Mouse (Mus musculus) ES-Bruce4 (cell line): ENCODE results near the gene Anks1.

ENCODE experiments used
- CTCF ChIP-seq: IDR thresholded peaks from one replicate; pipeline ENCODE4 v1.8.1; 2011; ENCODE audit warnings: low read depth, low read length
- EP300 ChIP-seq: IDR thresholded peaks from 2 replicates; pipeline ENCODE4 v1.6.1; 2011; ENCODE audit warnings: low read depth, low read length; ENCODE audit not compliant: insufficient read depth
- POLR2A ChIP-seq: IDR thresholded peaks from one replicate; pipeline ENCODE4 v1.8.1; 2011; ENCODE audit warnings: low read length; ENCODE audit not compliant: insufficient read depth

DNA sequence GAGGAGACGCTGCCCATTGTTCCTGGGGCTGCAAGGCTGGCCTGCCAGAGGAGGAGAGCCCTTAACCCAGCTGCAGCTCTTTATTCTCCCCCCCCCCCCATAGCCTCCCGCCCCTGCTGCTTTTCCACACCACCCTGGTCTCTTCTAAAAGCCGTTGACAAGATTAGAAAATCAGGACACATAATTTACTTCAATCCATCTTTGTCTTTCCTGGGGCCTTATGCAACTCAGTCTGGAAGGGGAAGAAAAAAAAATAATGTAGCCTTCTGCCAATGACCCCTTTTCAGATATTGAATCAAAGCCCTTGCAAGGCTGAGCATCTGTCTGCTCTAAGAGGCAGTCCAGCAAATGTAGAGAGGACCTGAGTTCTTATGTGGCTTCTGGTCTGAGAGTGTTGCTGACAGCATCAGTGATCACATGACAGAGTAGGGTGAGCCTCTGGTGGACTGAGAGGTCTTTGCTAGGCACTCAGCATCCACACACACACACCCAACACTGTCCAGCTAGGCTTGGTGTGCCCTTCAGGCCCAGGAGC is 124.0 kb downstream of the Anks1 start:
- TF ChIP-seq POLR2A (no peak), CTCF (no peak), EP300 (no peak)
